Mouse (Mus musculus) thymus, adult 2 months (tissue): ENCODE results near the gene Pip4k2c.

ENCODE experiments used
- CTCF ChIP-seq: fragments of 200-500 bp; IDR thresholded peaks from 2 replicates; pipeline ENCODE4 v1.5.1; 2012; ENCODE audit warnings: mild to moderate bottlenecking, control low read depth, low read length, moderate library complexity, borderline replicate concordance; ENCODE audit not compliant: control insufficient read depth, poor library complexity, insufficient read depth; ENCODE audit errors: extremely low read depth
- POLR2A ChIP-seq: fragments of 200-500 bp; IDR thresholded peaks from 2 replicates; pipeline ENCODE4 v1.6.1; 2012; ENCODE audit warnings: mild to moderate bottlenecking, low read length, control low read depth, moderate library complexity; ENCODE audit not compliant: control insufficient read depth, poor library complexity, insufficient read depth; ENCODE audit errors: extremely low read depth

DNA sequence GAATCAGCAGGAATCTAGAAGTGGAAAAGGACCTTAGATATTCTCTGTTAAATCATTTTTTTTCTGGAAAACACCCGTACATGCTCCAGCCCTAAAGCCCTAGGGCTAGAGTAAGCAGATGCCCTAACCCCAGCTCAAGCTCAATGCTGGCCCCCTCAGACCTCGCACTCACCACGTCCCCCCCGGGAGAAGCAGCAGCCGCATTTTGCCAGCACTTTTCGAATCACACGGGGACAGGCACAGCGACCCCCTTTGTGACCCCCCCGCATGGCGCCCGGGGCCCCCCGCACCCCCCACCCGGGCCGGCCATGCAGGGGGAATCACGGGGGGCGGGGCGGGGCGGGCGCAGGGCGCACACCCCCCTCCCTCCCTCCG, 23.3 kb downstream of the Pip4k2c start:
- TF ChIP-seq CTCF: no peak
- no peak for TF ChIP-seq POLR2A
